Mouse (Mus musculus) heart, postnatal 36 days (tissue): ENCODE measurements around the gene Gm17019. TPM values are rescaled to one million over a fixed set of nuclear protein-coding genes. Genes with fewer than 3 reads are reported as not detected.
"Not testable (repeated sequence)": the region's sequence is repeated elsewhere in the genome, so short reads cannot be mapped to it uniquely, and the experiment has no call there.

Experiments used
- DNase-seq, 2 experiments: peaks; one replicate each; pipeline ENCODE4 v3.0.0; 2021 to 2022
- intact Hi-C: fragments of 180-260 bp; cut with DNase I; formaldehyde crosslinking; loops from one replicate; pipeline ENCODE4 v1.15.1; 2025
- total RNA-seq, 2 experiments: library from RNA; stranded (reverse); gene quantifications; 2 replicates each; pipeline ENCODE4 v1.2.3; 2021

The Gm17019 gene
- total RNA-seq, 2 experiments from 2014 or later, result not detected

GRCm38 (mm10) chr5:14998077-14998476 is 34.7 kb downstream of the Gm17019 start:
- intact Hi-C loops, result not testable (repeated sequence)

GRCm38 (mm10) chr5:14997556-14997955 is 35.2 kb downstream of the Gm17019 start:
- intact Hi-C loops, DNase-seq: not testable (repeated sequence)

More at GRCm38 (mm10) chr5:14998077-14998476, 34.7 kb downstream of the Gm17019 start:
- DNase-seq, result not testable (repeated sequence)

GRCm38 (mm10) chr5:14996670-14997249 is 36.0 kb downstream of the Gm17019 start:
- intact Hi-C loops, result not testable (repeated sequence)

GRCm38 (mm10) chr5:14994124-14994523 is 38.7 kb downstream of the Gm17019 start:
- intact Hi-C loops, DNase-seq: not testable (repeated sequence)

More at GRCm38 (mm10) chr5:14996670-14997249, 36.0 kb downstream of the Gm17019 start:
- not testable (repeated sequence) for DNase-seq

GRCm38 (mm10) chr5:14990375-14991158 is 42.2 kb downstream of the Gm17019 start:
- intact Hi-C loops, DNase-seq: not testable (repeated sequence)

- intact Hi-C loops, DNase-seq: not testable (repeated sequence)
Observed at GRCm38 (mm10) chr5:14986649-14987387, 46.0 kb downstream of the Gm17019 start.

Other genes starting within 250 kb of the Gm17019 start
- not detected for gene Gm9758, start 118.1 kb downstream of the Gm17019 start, total RNA-seq
- not detected for gene Speer4e, start 94.6 kb downstream of the Gm17019 start, total RNA-seq
- gene Gm10354, start 54.1 kb downstream of the Gm17019 start, total RNA-seq, result not detected